In the genomic region with DNA sequence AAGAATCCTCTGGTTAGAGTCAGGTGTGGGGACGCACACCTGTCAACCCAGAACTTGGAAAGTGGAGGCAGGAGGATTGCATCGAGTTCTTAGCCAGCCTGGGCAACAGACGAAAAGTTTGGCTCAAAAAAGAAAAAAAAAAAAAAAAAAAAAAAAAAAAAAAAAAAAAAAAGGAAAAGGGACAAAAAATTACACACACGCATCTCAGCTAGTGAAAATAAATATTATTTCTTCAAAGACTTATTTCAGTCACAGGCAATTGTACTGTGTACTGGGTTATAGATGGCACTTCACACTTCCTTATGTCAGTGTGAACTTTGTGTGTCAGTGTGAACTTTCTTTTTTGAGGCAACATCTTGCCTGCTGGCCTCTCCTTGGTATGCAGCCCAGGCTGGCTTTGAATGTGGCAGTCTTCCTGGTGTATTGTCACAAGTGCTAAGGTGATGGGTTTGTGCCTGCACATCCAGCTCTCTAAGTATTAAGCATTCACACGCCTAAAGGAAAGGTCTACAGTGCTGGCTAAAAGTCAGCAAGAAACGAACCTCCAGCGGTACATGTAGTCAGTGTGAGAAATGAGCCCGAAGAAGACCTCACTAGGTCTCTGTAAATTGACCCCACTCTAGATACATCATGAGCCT, we compare ENCODE assay signal across 7 mouse cellular contexts. TPM values are rescaled to one million over a fixed set of nuclear protein-coding genes. Genes with fewer than 3 reads are reported as not detected.
A peak's percentile ranks its signal among the peaks of the same experiment; 100 is the strongest.
DNase-seq lines count a peak whose midpoint lies in the region; ATAC-seq and TF ChIP-seq lines count a peak whose summit lies in the region.

No protein-coding gene starts in this region.

- no peak for ATAC-seq in lung, postnatal 0 days
- ATAC-seq in embryonic facial prominence, embryonic 15.5 days (ENCODE audit: insufficient number of reproducible peaks, low FRiP score, low TSS enrichment, low read depth), result no peak
- ATAC-seq in limb, embryonic 11.5 days (ENCODE audit: insufficient number of reproducible peaks, low FRiP score, low TSS enrichment, low read depth), result no peak

- no peak overlapping the region for H3K9ac ChIP-seq in lung, postnatal 0 days (replicated peaks; ENCODE audit: low read depth)
- H3K9ac ChIP-seq in embryonic facial prominence, embryonic 15.5 days, result no peak overlapping the region
- no peak overlapping the region for H3K9ac ChIP-seq in limb, embryonic 11.5 days (ENCODE audit: low read length)

- DNase-seq in lung, postnatal 0 days (ENCODE audit: low spot score), result no peak
- no peak for DNase-seq in lung, postnatal 25 days (ENCODE audit: low spot score)
- no peak for DNase-seq in limb, embryonic 11.5 days (ENCODE audit: low spot score)
- DNase-seq in splenic B cell, adult 2 months (ENCODE audit: low read depth, low spot score), result peak; percentile 22
- DNase-seq in spleen, postnatal 4 days (ENCODE audit: low spot score in 2 of 2), result no peak
- no peak for DNase-seq in testis, postnatal 10 days (ENCODE audit: low spot score)

- no peak for TF ChIP-seq CTCF in lung, postnatal 0 days (IDR thresholded peaks at IDR 0.05)

- H3K4me2 ChIP-seq in lung, postnatal 0 days (replicated peaks; ENCODE audit: low read depth, low read length), result peak overlapping the region; percentile 85
- H3K4me2 ChIP-seq in embryonic facial prominence, embryonic 15.5 days (replicated peaks), result peak overlapping the region; percentile 74
- H3K4me2 ChIP-seq in limb, embryonic 11.5 days (ENCODE audit: low read depth, severe bottlenecking), result peak overlapping the region; percentile 76

- peak overlapping the region; percentile 83 for H3K4me3 ChIP-seq in lung, postnatal 0 days (ENCODE audit: low read depth, low read length)
- H3K4me3 ChIP-seq in embryonic facial prominence, embryonic 15.5 days (replicated peaks), result peak overlapping the region; percentile 81
- H3K4me3 ChIP-seq in limb, embryonic 11.5 days (ENCODE audit: low read depth, low read length), result peak overlapping the region; percentile 88

- H3K9me3 ChIP-seq in lung, postnatal 0 days (ENCODE audit: low read length), result no peaks in the 10 kb centered on the region
- H3K9me3 ChIP-seq in embryonic facial prominence, embryonic 15.5 days (replicated peaks), result no peaks in the 10 kb centered on the region
- no peaks in the 10 kb centered on the region for H3K9me3 ChIP-seq in limb, embryonic 11.5 days (ENCODE audit: control insufficient read depth, low read length)

- H3K27ac ChIP-seq in lung, postnatal 0 days (ENCODE audit: low read length), result no peak overlapping the region
- peak overlapping the region; percentile 90; the same call in 1 of the 2 replicates for H3K27ac ChIP-seq in embryonic facial prominence, embryonic 15.5 days (replicated peaks)
- H3K27ac ChIP-seq in limb, embryonic 11.5 days (replicated peaks; ENCODE audit: low read depth, low read length), result no peak overlapping the region

- no peaks in the 10 kb centered on the region for H3K4me1 ChIP-seq in lung, postnatal 0 days (ENCODE audit: insufficient read depth, low read depth, low read length)
- H3K4me1 ChIP-seq in embryonic facial prominence, embryonic 15.5 days, result no peaks in the 10 kb centered on the region
- 0 out of 2 replicates have a peak, but pooled peaks cover 2% of the 10 kb centered on the region for H3K4me1 ChIP-seq in limb, embryonic 11.5 days (ENCODE audit: control insufficient read depth, insufficient read depth, low read length)

- TF ChIP-seq EP300 in lung, postnatal 0 days (IDR thresholded peaks at IDR 0.05), result no peak

- H3K27me3 ChIP-seq in lung, postnatal 0 days (replicated peaks; ENCODE audit: insufficient read depth, low read length), result no peaks in the 10 kb centered on the region
- H3K27me3 ChIP-seq in embryonic facial prominence, embryonic 15.5 days, result no peaks in the 10 kb centered on the region
- H3K27me3 ChIP-seq in limb, embryonic 11.5 days (ENCODE audit: control insufficient read depth, insufficient read depth, low read length), result no peaks in the 10 kb centered on the region
- no peaks in the 10 kb centered on the region for H3K27me3 ChIP-seq in splenic B cell, adult 2 months (ENCODE audit: control insufficient read depth, insufficient read depth, low read length, poor library complexity, severe bottlenecking)

- H3K36me3 ChIP-seq in lung, postnatal 0 days (ENCODE audit: insufficient read depth, low read length), result no peaks in the 10 kb centered on the region
- H3K36me3 ChIP-seq in embryonic facial prominence, embryonic 15.5 days, result no peaks in the 10 kb centered on the region
- no peaks in the 10 kb centered on the region for H3K36me3 ChIP-seq in limb, embryonic 11.5 days (ENCODE audit: control insufficient read depth, insufficient read depth, low read length)
- H3K36me3 ChIP-seq in splenic B cell, adult 2 months (ENCODE audit: control insufficient read depth, insufficient read depth, low read length, poor library complexity, severe bottlenecking), result peaks cover 3% of the 10 kb centered on the region; the same call in 1 of the 2 replicates

- 34% methylated on average over 8 of the region's 8 CpGs for WGBS in lung, postnatal 0 days
- 43% methylated on average over 8 of the region's 8 CpGs for WGBS in embryonic facial prominence, embryonic 15.5 days
- WGBS in limb, embryonic 11.5 days, result 50% methylated on average over 8 of the region's 8 CpGs

RNA-seq across cellular contexts. Expression of gene C2cd5, which starts 0.7 kb away (rescaled TPM):
- 8.7 and 9.0 TPM in 2 replicates for polyA plus RNA-seq in lung, postnatal 0 days (2015; fragmentation: Nextera tagmentation; extraction: Ambion mirVana)
- polyA plus RNA-seq in embryonic facial prominence, embryonic 15.5 days (2015; fragmentation: Nextera tagmentation; extraction: Ambion mirVana), result 26.2 and 29.9 TPM in 2 replicates
- 29.2 and 29.5 TPM in 2 replicates for polyA plus RNA-seq in limb, embryonic 11.5 days (2014; fragmentation: Nextera tagmentation; extraction: Ambion mirVana)
